7 mouse cellular contexts compared by ENCODE assay signal in the genomic region with DNA sequence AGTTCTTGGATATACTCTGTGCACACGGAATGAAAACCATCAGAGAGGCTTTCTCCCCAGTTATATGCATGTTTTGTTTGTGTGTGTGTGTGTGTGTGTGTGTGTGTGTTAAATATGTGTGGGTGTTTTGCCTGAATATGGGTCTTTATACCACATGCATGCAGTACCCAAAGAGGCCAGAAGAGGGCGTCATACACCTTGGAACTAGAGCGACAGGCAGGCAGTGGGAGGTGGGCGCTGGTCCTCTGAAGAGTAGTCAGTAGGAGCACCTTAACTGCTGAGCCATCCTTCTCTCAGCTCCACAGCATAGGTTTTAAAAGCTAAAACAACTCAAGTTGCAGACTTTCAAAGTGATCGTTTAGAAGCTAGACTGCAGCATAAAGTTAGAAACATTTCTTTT.
A peak's percentile ranks its signal among the peaks of the same experiment; 100 is the strongest.
DNase-seq lines count a peak whose midpoint lies in the region.

No protein-coding gene starts in this region.

- DNase-seq in 416B (ENCODE audit: low read depth), result peak; percentile 77
- peak; percentile 91 to 95 for DNase-seq in CD8-positive naive resting alpha-beta T cell, adult 2 months (ENCODE audit: low read depth in 2 of 2, low spot score in 2 of 2)
- DNase-seq in c-Kit-negative CD71-positive TER-119-positive erythroid progenitor cells, embryonic 14.5 days (ENCODE audit: low read depth, low spot score), result peak; percentile 55
- DNase-seq in frontal cortex, postnatal 25 days (ENCODE audit: low spot score in 2 of 2), result peak; percentile 56 to 61
- DNase-seq in kidney, postnatal 36 days, result peak; percentile 65 to 88
- peak; percentile 82 for DNase-seq in lung, postnatal 14 days
- DNase-seq in spleen, adult 18-20 months, result peak; percentile 42 to 76

Comparison
In these comparisons a context has a peak if more than half of its experiments do, and no peak if none do; other contexts are left out.
1. Peak in every context shown above with its lines: DNase-seq.